In genomic region chr3:17848181-17848580, GRCm38 (mm10) we compare ENCODE assay signal across 8 mouse cellular contexts.
DNase-seq lines count a peak whose midpoint lies in the region; ATAC-seq and TF ChIP-seq lines count a peak whose summit lies in the region.

No protein-coding gene starts in this region.

- intact Hi-C loops in heart, postnatal 36 days (cut with DNase I): no loop called here

- H3K36me3 ChIP-seq in kidney, adult 2 months (ENCODE audit: control insufficient read depth, insufficient read depth, low read length): no peaks in the 10 kb centered on the region
- H3K36me3 ChIP-seq in kidney, embryonic 16.5 days (ENCODE audit: insufficient read depth, low read length): no peaks in the 10 kb centered on the region
- no peaks in the 10 kb centered on the region for H3K36me3 ChIP-seq in ES-Bruce4 (ENCODE audit: control insufficient read depth, insufficient read depth, low read length, poor library complexity, severe bottlenecking)
- H3K36me3 ChIP-seq in midbrain, postnatal 0 days (ENCODE audit: insufficient read depth, low read length): no peaks in the 10 kb centered on the region

- ATAC-seq in kidney, embryonic 16.5 days (ENCODE audit: low FRiP score, low TSS enrichment): no peak
- ATAC-seq in midbrain, postnatal 0 days (ENCODE audit: low FRiP score): no peak

- H3K4me2 ChIP-seq in kidney, embryonic 16.5 days (replicated peaks; ENCODE audit: low read depth, low read length): no peak overlapping the region
- H3K4me2 ChIP-seq in midbrain, postnatal 0 days (ENCODE audit: low read depth, low read length, poor library complexity, severe bottlenecking): no peak overlapping the region

- 0 out of 2 replicates have a peak, but pooled peaks have one; percentile 19 for TF ChIP-seq CTCF in kidney, adult 2 months (conservative IDR thresholded peaks at IDR 0.05; ENCODE audit: insufficient read depth, insufficient read length, low read depth, low read length)
- TF ChIP-seq CTCF in ES-Bruce4 (IDR thresholded peaks at IDR 0.05; ENCODE audit: low read depth, low read length): peak; percentile 18
- TF ChIP-seq CTCF in midbrain, postnatal 0 days (IDR thresholded peaks at IDR 0.05): peak; percentile 79

- no peak overlapping the region for H3K27ac ChIP-seq in kidney, adult 2 months (ENCODE audit: insufficient read depth, low read depth, low read length)
- H3K27ac ChIP-seq in kidney, embryonic 16.5 days (ENCODE audit: low read length): no peak overlapping the region
- no peak overlapping the region for H3K27ac ChIP-seq in ES-Bruce4 (ENCODE audit: insufficient read depth, low read length)
- no peak overlapping the region for H3K27ac ChIP-seq in midbrain, postnatal 0 days (ENCODE audit: low read depth, low read length)

- no peak overlapping the region for H3K4me3 ChIP-seq in kidney, adult 2 months (ENCODE audit: insufficient read depth, low read depth, low read length)
- no peak overlapping the region for H3K4me3 ChIP-seq in kidney, embryonic 16.5 days (ENCODE audit: low read length)
- no peak overlapping the region for H3K4me3 ChIP-seq in ES-Bruce4 (ENCODE audit: low read depth, low read length)
- no peak overlapping the region for H3K4me3 ChIP-seq in midbrain, postnatal 0 days (ENCODE audit: low read depth, low read length)

- H3K9ac ChIP-seq in kidney, embryonic 16.5 days (replicated peaks; ENCODE audit: low read length): no peak overlapping the region
- H3K9ac ChIP-seq in ES-Bruce4 (ENCODE audit: low read depth, poor library complexity, severe bottlenecking): no peak overlapping the region
- no peak overlapping the region for H3K9ac ChIP-seq in midbrain, postnatal 0 days (replicated peaks; ENCODE audit: low read length, poor library complexity, severe bottlenecking)

- no peak for TF ChIP-seq EP300 in ES-Bruce4 (IDR thresholded peaks at IDR 0.05; ENCODE audit: insufficient read depth, low read depth, low read length)

- H3K27me3 ChIP-seq in kidney, adult 2 months (replicated peaks; ENCODE audit: control insufficient read depth, insufficient read depth, low read length): no peaks in the 10 kb centered on the region; the same call in 1 of the 2 replicates
- no peaks in the 10 kb centered on the region for H3K27me3 ChIP-seq in kidney, embryonic 16.5 days (ENCODE audit: insufficient read depth, low read length)
- no peaks in the 10 kb centered on the region for H3K27me3 ChIP-seq in ES-Bruce4 (ENCODE audit: control insufficient read depth, insufficient read depth, low read length, poor library complexity, severe bottlenecking)
- H3K27me3 ChIP-seq in midbrain, postnatal 0 days (ENCODE audit: insufficient read depth, low read length): no peaks in the 10 kb centered on the region

- TF ChIP-seq POLR2A in kidney, adult 2 months (IDR thresholded peaks at IDR 0.05; ENCODE audit: low read depth, low read length): no peak
- no peak for TF ChIP-seq POLR2A in ES-Bruce4 (IDR thresholded peaks at IDR 0.05; ENCODE audit: insufficient read depth, low read length)

- no peaks in the 10 kb centered on the region for H3K4me1 ChIP-seq in kidney, adult 2 months (ENCODE audit: control insufficient read depth, insufficient read depth, low read length)
- H3K4me1 ChIP-seq in kidney, embryonic 16.5 days (ENCODE audit: insufficient read depth, low read length): no peaks in the 10 kb centered on the region
- no peaks in the 10 kb centered on the region for H3K4me1 ChIP-seq in ES-Bruce4 (ENCODE audit: control insufficient read depth, insufficient read depth, low read length)
- H3K4me1 ChIP-seq in midbrain, postnatal 0 days (ENCODE audit: insufficient read depth, low read length): no peaks in the 10 kb centered on the region

- no peaks in the 10 kb centered on the region for H3K9me3 ChIP-seq in kidney, embryonic 16.5 days (ENCODE audit: low read length)
- H3K9me3 ChIP-seq in ES-Bruce4 (replicated peaks; ENCODE audit: control insufficient read depth, insufficient read depth, low read length, poor library complexity, severe bottlenecking): no peaks in the 10 kb centered on the region
- no peaks in the 10 kb centered on the region for H3K9me3 ChIP-seq in midbrain, postnatal 0 days (ENCODE audit: low read length)

- peak; percentile 19 for DNase-seq in kidney, adult 2 months
- DNase-seq in 3134 (ENCODE audit: extremely low read depth, insufficient read length, low spot score): peak; percentile 5
- peak; percentile 24 for DNase-seq in embryo, embryonic 11.5 days (ENCODE audit: low read depth, low spot score)
- peak; percentile 44 for DNase-seq in midbrain, postnatal 0 days (ENCODE audit: low spot score)
- no peak for DNase-seq in heart, postnatal 36 days
- no peak for DNase-seq in MN1 (ENCODE audit: low spot score)

Comparison
In these comparisons a context has a peak if more than half of its experiments do, and no peak if none do; other contexts are left out.
1. DNase-seq: peak in kidney, adult 2 months (single experiment), 3134 (single experiment), embryo, embryonic 11.5 days (single experiment) and midbrain, postnatal 0 days (single experiment); none in heart, postnatal 36 days (0 of 2) and MN1 (single experiment).
2. CTCF ChIP-seq: peak in every context shown above with its lines; median percentile 79 in midbrain, postnatal 0 days; 19 in kidney, adult 2 months; 18 in ES-Bruce4.